Mouse (Mus musculus) small intestine, adult 2 months (tissue): ENCODE results near the gene Fbxl7.

ENCODE experiments used
- CTCF ChIP-seq: fragments of 200-500 bp; IDR thresholded peaks from 2 replicates; pipeline ENCODE4 v1.5.1; 2012; ENCODE audit warnings: low read depth, mild to moderate bottlenecking, control low read depth, inconsistent platforms, low read length, moderate library complexity, mixed read lengths; ENCODE audit not compliant: insufficient replicate concordance, insufficient read length; ENCODE audit errors: extremely low read depth
- POLR2A ChIP-seq: fragments of 200-500 bp; IDR thresholded peaks from 2 replicates; pipeline ENCODE4 v1.6.1; 2012; ENCODE audit warnings: low read depth, mild to moderate bottlenecking, control low read depth, inconsistent platforms, low read length, moderate library complexity

- TF ChIP-seq POLR2A = no peak
- no peak for TF ChIP-seq CTCF
Observed at GRCm38 (mm10) chr15:26922026-26922425, 26.6 kb upstream of the Fbxl7 start.
